Mouse (Mus musculus): ENCODE measurements around the gene Gm20812. TPM values are rescaled to one million over a fixed set of nuclear protein-coding genes. Genes with fewer than 3 reads are reported as not detected.

Gm20812 gene
- polyA plus RNA-seq (2017; shearing (Covaris generic)) = not detected

DNA sequence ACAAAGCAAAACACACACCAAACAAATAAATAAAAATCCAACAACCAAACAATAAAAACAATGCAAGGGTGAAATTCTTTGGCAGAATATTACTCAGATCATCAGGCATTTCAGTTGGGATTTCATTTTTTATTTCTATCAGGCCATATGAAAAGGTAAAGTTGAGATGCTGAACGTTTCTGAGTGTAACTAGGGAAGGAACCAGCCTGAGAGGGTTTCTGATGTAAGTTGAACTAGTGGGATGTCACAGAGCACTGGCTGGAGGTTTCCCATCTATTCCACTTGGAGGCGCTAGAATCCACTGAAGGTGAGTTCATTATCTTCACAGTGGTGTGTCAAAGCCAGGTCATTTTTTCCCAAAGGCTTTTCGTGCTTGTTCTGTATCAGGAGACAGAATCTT is at the start of gene Gm20812:
Gm20812 (plus strand) TSS at position 301 of the 400 bp plus-strand sequence.

Other genes starting within 250 kb of the Gm20812 start
- gene Gm29554, start 108.0 kb upstream of the Gm20812 start, polyA plus RNA-seq (2017; shearing (Covaris generic)) = not detected

All from effector memory CD4-positive, alpha-beta T cell, adult 5 months (primary cell).